ENCODE assay signal across 18 mouse cellular contexts in the genomic region with DNA sequence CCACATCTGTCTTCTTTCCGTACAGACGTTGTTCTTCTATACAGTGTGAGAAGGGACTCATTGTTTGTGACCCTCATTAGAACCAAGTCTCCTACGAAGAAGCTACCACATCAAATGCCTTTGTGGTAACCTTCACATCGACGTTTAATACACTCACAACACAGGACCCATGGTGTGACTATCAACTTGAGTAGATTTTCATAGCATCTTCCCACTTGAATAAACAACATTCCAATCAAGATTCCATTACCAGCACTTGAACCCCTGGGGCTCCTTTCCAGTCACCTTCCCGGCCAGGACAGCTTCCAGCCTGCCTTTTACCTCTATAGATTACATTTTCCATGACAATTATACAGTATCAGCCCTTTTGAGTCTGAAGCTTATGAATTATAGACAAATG. TPM values are rescaled to one million over a fixed set of nuclear protein-coding genes. Genes with fewer than 3 reads are reported as not detected.
"Had no signal": no experiment of that assay in that cellular context is flagged by ENCODE, and none has a peak within 500 bp of the region (broad histone marks: within the 10 kb centered on the region; RNA-seq: fewer than 3 reads in every experiment).

No protein-coding gene starts in this region.

- H3K9ac ChIP-seq: neural tube, embryonic 13.5 days; neural tube, embryonic 15.5 days; stomach, embryonic 15.5 days had no signal

- H3K27me3 ChIP-seq: neural tube, embryonic 13.5 days; neural tube, embryonic 15.5 days; stomach, embryonic 15.5 days had no signal

- H3K4me3 ChIP-seq: neural tube, embryonic 13.5 days; neural tube, embryonic 15.5 days; stomach, embryonic 15.5 days had no signal

- H3K4me2 ChIP-seq: neural tube, embryonic 13.5 days; neural tube, embryonic 15.5 days; stomach, embryonic 15.5 days had no signal

- H3K4me1 ChIP-seq: stomach, embryonic 15.5 days had no signal

- H3K36me3 ChIP-seq: neural tube, embryonic 13.5 days; neural tube, embryonic 15.5 days; stomach, embryonic 15.5 days had no signal

- DNase-seq: retina, postnatal 1 day; right cerebral cortex, adult 18-20 months; right cerebral cortex, postnatal 14 days; right cerebral cortex, postnatal 25 days; right cerebral cortex, postnatal 4 days; spleen, adult 18-20 months; thymus, adult 18-20 months; thymus, adult 2 months; thymus, postnatal 14 days; thymus, postnatal 25 days; thymus, postnatal 36 days; thymus, postnatal 4 days had no signal

- H3K27ac ChIP-seq: neural tube, embryonic 13.5 days; neural tube, embryonic 15.5 days; stomach, embryonic 15.5 days; stomach, postnatal 0 days had no signal

- H3K9me3 ChIP-seq: neural tube, embryonic 13.5 days; neural tube, embryonic 15.5 days; stomach, embryonic 15.5 days had no signal

RNA-seq across cellular contexts. Expression of a gene that starts 42.3 kb away (rescaled TPM):
- total RNA-seq: neutrophil, adult 5-6 weeks had no signal
- polyA plus RNA-seq: spleen, adult 2 months had no signal
